Mouse (Mus musculus): ENCODE results near the gene Vps18.

DNA sequence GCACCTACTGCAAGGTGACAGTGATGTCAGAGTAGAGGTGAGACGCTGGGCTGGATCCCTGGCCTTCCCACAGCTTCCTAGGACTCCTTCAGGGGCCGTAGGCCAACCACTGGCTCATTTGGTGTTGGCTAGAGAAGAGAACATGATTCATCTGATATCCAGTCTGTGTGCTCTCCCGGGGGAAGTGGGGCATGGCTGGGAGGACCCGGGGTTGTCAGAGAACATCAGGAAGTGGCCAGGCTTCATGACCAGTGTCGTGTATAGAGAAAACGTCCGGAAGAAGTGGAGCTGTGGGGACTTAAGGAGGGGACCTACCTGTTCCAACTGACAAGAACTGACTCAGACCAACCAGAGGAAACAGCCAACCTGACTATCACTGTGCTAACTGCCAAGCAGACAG, 43.3 kb upstream of the Vps18 start:
- TF ChIP-seq CTCF (IDR thresholded peaks at IDR 0.05; ENCODE audit: low read depth, low read length) = no peak
- TF ChIP-seq GATA2 (IDR thresholded peaks at IDR 0.05; ENCODE audit: borderline replicate concordance, low read depth, low read length) = no peak
- TF ChIP-seq TAL1 (conservative IDR thresholded peaks at IDR 0.05; ENCODE audit: low read depth, low read length) = no peak
- TF ChIP-seq GATA1 (IDR thresholded peaks at IDR 0.05; ENCODE audit: borderline replicate concordance, low read length) = no peak

Measured in G1E (cell line).